Mouse (Mus musculus) monocyte, adult 5-6 weeks (primary cell): ENCODE measurements around the gene Lrch1. TPM values are rescaled to one million over a fixed set of nuclear protein-coding genes. Genes with fewer than 3 reads are reported as not detected.
A peak's percentile ranks its signal among the peaks of the same experiment; 100 is the strongest.

Experiments
- ATAC-seq: fragments of 153-309, 156-312 bp; replicated peaks from 2 replicates; pipeline ENCODE4 v1.8.0; 2017; ENCODE audit warnings: mild to moderate bottlenecking; ENCODE audit not compliant: low TSS enrichment, insufficient number of reproducible peaks, severe bottlenecking, poor library complexity, low FRiP score
- total RNA-seq: library from RNA; stranded (forward); fragments of 200-1000, 200-491, 200-594 nt; gene quantifications from 3 replicates; pipeline ENCODE4 v1.2.3, GENCODE M21; 2017

The Lrch1 gene
- total RNA-seq, 1 experiment from 2014 or later, result 31.4 TPM

DNA sequence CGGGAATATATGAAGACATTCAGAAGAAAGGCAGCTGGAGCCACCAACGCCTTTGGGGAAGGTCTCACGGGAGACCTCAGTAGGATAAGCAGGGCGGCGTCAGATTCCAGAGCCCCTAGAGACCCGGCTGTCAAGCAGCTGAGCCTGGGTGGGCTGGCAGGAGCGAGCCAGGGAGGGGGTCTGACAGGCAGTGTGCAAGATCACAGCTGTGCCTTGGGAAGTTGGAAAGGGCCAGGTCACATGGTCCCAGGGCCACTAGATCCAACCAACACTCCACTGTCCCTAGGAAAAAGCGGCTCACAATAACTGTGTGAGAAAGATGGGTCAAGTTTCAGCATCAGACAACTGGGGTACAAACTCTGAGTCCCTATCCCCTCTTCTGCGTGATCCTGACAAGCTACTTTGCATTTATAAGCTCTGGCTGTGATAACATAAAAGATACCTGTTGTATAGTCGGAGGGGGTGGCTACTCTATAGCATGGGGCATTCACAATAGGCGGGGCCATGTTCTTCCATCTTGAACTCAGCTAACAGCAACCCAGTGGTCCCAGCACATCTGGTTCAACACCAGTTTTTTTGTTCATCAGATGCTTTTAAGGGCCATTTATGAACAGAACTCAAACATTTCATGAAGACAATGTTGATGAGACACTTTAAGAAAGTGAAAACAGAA, 20.6 kb downstream of the Lrch1 start:
- no peak for ATAC-seq

DNA sequence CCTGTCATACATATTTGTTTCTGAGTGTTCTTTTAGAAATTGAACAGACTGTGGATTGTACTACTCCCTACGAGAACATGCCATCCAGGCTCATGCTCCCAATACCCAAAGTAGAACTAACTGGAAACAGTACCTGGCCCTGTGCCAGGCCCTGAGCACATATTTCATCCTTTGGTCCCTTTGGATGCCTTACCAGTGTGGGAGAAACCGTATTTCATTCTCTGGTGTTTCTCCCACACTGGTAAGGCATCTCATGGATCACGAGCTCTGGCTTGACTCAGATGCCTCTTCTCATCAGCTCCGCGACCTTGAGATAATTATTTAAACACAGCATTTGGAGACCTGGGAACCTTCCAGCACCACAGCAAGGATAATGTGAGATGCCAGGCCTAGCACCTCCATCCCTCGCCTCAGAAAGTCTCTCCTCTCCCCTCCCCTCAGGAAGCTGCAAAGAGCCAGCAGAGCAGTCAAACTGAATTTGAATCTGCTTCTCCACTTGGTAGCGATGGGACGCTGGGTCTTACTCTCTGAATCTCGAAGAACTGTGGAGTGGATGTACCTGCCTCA, 21.6 kb downstream of the Lrch1 start:
- ATAC-seq, result no peak

DNA sequence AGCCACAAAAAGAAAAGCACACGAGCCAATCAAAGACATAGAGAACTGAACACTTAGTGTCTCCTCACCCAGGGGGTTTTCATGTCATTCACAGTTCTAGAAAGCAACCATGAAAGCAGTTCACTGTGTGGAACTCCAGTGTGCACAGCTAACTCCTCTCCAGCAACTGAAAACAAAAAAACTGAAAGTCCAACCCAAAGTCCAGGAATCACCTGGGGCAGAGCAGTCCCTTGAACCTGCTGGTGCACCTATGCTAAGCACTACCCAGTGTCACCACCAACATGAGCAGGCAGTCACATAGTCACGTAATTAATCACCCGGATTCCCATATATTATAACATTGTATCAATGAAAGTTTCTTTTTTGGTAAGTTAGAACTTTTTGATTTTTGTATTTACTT, 23.2 kb downstream of the Lrch1 start:
- ATAC-seq, result no peak

DNA sequence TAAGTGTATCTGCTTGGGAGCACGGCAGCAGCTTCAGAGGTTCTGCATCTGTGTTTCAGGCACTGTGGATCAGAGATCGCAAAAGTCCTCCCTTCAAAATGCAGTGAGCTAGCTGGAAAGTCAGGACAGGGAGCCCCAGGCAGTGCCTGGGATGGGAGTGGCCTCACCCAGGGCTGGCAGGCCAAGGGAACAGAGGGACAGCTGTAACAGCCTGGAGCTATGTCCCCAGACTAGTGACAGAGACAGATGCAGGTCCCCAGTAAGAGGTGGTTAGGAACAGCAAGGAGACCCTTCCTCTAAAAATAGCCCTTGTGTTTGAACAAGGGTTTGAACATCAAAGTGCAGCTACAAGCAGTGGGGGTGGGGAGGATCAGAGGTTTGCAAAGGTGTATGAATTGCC, 23.6 kb downstream of the Lrch1 start:
- ATAC-seq, result no peak

DNA sequence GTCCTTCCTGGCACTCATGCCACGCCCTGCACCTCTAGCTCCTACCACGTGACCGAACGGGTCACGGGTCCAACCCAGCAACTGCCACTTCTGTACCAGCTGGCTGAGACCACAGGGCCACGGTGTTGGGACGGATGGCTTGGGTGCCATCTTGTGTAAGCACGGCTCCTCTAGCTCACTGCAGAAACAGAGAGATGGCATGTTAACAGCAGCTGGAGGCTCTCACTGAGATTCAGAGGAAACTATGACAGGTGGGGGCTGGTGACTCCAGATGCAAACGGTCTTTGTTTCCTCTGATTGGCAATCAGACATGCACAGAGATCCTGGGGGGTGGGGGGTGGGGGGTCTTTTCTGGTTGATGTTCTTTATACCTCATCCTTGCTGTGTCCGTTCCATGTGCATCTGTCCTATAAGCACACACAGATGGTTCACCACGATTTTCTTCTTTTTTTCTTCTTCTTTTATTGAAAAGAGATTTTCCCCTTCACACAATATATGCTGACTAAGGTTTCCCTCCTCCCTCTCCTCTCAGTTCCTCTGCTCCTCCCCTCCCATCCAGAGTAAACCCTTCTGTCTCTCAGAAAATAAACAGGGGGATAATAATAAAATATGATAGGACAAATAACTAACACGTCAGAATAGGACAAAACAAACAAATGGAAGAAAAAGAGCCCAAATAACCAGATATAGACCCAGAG, 25.5 kb downstream of the Lrch1 start:
- peak; percentile 45; the same call in 1 of the 2 replicates for ATAC-seq

DNA sequence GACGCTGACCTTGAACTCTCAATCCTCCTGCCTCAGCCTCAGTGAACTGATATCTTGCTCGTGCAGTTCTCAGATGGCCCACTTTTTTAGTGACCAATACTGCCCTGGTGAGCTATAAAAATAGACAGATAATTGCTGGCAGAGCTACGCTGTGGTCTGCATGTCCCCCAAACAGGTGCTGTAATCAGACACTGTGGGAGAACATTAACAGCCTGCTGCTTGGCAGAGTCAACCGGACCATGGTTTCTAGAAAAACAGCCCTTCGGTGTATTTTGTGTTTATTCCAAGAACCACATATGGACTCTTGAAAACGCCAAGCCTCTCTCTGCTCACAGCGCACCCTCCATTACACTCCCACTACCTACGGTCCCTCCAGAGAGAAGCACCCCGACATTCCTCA, 26.2 kb downstream of the Lrch1 start:
- no peak for ATAC-seq

DNA sequence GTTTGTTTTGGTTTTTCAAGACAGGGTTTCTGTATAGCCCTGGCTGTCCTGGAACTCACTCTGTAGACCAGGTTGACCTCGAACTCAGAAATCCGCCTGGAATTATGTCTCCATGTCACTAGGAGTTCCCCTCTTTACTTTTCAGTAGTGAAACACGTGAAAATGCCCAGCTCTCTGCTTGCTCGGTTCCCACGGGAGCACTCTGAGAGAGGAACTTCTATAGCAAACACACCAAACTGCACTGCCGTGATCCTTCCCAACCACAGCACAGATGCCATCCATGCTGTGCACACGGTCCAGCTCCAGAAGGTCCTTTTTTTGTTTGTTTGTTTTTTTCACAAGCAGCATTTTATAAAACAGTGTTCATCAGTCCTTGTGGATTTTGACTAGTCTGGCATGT, 28.5 kb downstream of the Lrch1 start:
- ATAC-seq, result no peak

DNA sequence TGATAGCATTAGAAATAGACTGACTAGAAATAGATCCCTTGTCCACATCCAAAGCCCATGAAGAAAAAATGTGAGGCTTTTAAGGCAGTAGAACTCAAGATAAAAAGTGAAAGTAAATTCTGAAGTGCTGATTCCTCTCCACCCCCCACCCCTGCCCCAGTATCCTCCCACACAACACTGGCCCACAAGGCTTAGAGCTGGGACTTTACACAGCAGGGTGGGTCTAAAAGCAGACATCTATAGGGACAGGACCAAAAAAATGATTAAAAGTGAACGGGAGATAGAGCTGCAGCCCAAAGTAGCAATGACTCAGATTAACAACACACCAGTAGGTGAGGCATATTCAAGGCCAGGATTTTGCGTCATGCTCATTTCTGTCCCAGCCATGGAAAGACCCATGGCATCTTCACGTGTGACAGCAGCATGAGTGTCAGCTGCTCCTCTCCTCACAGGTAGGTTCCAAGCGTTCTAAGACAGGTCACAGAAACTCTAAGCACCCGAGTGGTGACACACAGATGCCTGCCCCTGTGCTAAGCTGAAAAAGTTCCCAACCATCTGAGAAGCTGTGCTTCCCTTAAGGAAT, 29.1 kb downstream of the Lrch1 start:
- no peak for ATAC-seq

DNA sequence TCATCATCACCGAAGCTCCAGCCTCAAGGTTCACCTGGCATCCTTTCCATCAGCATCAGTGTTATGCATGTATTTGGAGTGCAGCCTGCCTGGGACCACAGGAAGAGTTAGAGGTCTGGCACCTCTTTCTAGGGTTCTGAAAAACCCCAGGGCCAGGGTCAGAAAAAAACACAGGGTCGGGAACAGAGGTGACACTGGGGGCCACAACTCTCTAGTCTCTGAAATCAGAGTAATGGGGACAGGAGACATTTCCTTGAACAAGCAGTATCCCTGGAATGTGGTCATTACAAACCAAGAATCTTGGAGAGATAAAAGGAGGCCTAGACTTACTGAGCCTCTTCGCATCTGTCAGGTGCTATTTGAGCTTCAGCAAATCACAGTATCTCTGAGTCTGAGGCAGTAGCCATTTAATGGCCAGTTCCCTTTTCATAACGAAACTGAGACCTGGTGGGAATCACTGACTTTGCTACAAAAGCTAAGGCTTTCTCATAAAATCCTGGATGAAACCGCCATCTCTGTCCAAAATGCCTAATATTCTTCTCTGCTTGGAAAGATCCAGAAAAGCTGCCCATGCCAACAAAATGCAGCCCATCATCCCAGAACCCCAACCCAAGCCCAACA, 30.1 kb downstream of the Lrch1 start:
- ATAC-seq, result no peak

DNA sequence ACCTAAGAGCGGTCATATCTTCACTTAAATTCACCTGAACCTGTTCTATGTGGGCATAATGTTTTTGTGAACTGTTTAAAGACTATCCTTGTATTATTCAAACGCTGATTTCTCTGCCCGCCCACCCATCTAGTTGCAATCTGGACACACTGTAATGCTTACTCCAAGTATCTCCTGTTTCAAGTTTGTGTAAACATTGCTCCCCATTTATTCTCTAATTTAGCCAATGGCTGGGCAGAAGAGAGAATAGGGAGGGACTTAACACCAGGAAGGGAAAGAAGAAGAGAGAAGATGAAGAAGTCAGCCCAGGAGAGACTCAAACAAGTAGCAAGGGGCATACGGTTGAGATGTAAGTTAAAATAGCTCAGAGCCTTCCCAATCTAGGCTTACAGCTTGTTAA, 31.0 kb downstream of the Lrch1 start:
- no peak for ATAC-seq

DNA sequence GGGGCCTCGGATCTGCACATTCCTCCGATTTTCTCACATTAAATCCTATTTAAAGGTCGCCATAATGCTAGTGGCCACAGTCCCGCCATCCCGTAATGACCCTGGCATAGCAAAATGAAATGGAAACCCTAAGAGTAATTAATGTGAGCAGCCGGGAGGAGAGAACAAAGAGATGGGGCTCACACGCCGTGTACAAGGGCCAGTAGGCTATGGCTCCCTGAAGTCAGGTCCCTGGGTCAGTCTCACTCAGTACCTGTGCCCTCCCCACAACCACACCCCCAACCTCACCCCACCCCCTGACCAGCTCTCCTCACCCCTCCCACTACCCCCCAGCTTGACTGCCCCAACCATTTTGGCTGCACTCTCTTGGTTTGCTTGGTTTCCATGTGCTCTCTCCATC, 31.6 kb downstream of the Lrch1 start:
- ATAC-seq, result no peak

DNA sequence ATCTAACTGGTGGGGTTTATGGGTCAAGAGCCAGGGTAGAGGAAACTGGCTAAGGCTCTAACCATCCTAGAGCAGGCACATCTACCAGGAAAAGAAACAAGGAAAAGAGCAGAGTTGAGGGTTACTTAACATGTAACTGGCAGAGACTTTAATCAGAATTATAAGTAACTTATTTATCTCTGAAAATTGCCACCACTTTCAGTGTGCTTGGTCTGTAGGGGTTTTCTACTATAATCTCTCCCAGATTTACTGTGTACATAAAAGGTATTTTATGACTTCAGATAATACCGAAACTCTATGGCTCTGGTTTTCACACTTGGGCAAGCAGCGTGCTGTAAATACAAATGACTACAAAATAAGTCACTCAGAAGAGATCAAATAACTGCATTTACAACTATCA, 32.0 kb downstream of the Lrch1 start:
- ATAC-seq, result no peak

DNA sequence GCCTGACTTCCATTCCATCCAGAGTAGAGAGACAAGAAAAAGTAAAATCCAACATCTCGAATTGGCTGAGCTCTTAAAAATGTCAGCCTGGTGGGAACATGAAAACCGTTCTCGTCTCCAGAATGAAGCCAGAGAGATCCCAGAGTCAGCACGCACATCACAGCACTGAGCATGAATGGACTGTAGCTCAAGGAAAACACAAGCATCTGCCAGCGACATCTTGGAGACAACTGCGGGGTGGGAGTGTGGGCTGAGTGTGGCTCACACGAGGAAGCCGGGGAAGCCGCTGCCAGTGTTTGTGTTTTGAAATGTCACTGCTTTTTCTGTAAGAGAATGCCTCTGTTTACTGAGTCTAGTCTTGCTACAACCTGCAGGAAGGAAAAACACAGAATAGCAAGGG, 32.7 kb downstream of the Lrch1 start:
- no peak for ATAC-seq

DNA sequence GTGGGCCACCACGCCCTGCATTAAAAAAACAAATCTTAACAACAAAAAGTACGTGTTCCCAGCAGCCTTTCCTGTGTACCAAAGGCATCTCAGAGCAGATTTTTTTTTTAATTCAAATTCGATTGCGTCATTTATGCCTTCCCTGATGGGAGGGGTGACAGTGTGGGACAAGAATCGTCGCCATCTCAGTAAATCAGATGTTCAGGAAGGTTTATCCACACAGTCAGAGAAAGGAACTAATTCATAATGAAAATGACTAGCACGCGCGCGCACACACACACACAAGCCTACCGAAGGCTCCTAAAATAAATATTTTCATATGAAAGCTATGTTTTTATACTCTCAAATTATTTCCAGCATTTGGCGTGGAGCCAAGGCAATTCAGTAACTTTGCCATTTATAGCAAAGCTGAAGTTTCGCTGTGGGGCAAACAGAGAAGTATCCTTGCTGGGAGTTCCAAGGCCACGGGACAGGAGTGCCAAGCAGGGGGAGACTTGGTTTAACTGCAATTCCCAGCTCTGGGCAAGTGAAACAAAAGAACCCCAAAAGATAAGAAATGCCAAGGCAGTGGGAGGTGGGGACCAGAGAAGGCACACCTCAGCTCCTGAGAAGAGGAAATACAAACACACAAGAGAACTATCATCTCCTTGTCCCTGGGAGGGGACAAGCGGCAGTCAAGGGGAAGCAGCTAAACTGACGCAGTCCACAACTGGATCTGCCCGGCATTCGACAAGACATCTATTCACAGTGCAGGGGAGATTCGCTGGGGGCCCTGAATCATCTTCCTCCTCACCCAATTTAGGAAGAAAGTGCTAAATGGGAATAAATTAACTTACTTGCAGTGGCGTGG, 34.1 kb downstream of the Lrch1 start:
- ATAC-seq, result peak; percentile 40; the same call in 1 of the 2 replicates

DNA sequence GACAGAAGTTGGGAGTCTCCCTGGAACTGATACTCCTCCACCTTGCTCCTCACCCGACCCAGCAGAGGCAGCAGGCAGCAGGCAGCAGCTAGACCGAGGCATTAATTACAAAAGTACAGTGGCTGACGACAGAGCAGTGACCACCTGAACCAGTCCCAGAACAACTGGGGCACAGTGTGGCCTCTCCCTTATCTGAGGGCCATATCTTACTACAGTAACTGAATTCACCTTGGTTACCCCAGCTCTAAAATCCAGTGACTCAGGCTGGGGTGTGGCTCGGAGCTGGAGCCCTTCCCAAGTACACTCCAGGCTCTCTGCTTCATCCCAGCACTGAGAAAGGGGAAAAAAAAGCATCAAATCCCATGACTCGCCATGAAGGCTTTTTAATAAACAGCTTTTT, 37.3 kb downstream of the Lrch1 start:
- no peak for ATAC-seq

DNA sequence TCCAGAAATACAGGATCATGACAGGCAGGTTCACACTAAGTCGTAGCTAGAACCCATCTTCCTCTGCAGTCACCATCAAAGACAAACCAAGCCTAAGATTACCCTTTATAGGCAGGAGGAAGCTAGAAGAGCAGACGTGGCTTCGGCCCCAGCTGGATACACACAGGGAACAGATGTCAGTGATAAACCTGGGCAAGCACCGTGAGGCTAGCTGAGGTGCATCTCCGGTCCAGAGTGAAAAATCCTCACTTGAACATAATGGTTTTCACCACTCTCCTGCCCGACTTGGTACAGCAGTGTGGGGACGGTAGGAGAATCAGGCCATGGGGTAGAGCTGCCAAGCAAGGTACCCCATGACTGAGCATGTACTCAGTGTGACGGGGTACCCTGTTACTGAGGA, 38.7 kb downstream of the Lrch1 start:
- ATAC-seq, result peak; percentile 25; the same call in 1 of the 2 replicates

DNA sequence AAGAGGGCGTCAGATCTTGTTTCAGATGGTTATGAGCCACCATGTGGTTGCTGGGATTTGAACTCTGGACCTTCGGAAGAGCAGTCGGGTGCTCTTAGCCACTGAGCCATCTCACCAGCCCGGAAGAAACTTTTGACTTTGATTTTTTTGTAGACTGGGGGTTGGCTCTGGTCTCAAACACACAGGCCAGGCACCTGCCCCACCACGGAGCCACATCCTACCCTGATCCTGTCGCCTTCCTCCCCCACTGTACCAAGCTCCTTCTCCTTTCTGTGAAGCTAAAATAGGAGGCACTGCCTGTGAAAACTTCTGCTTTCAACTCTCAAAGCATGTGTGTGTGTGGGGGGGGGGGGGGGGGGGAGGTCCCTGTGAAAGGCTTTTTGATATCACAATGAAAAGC, 39.4 kb downstream of the Lrch1 start:
- peak; percentile 81 for ATAC-seq

DNA sequence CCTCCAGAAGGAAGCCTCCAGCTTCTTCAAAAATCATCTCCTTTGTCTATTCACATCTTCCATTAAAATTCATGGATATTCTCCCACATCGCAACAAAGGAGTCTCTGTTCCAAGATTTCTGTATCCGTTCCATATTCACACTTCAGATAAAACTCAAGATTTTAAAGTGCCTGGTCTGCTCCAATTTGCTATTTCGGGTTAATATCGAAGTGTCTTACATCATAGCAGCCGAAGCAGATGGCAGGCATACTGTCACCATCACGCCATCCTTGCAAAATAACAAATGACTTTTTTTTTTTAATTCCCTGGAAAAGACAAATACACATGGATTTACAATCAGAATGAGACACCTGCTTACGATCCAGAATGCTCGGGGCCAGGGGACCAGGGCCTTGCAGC, 40.0 kb downstream of the Lrch1 start:
- ATAC-seq, result no peak

DNA sequence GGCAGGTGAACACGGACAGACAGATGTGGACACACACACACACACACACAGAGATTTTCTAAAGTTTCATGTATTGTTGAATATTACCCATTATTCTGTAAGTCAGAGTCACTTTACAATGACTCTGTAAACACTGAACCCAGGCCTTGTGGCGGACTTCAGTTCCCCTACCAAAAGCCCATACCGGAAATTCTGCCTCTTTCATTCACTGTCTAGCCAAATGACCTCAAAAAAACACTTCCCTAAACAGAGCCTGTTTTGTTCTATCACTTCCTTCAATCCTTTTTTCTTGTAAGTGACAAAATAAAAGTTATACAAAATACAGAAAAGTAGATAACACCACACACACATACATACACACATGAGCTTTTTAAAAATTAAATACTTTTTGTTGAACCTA, 41.7 kb downstream of the Lrch1 start:
- 0 out of 2 replicates have a peak, but pooled peaks have one; percentile 47 for ATAC-seq
